Mouse (Mus musculus): ENCODE measurements around the gene Olfr715b.
"Not testable (repeated sequence)": the region's sequence is repeated elsewhere in the genome, so short reads cannot be mapped to it uniquely, and the experiment has no call there.

The Olfr715b gene

DNA sequence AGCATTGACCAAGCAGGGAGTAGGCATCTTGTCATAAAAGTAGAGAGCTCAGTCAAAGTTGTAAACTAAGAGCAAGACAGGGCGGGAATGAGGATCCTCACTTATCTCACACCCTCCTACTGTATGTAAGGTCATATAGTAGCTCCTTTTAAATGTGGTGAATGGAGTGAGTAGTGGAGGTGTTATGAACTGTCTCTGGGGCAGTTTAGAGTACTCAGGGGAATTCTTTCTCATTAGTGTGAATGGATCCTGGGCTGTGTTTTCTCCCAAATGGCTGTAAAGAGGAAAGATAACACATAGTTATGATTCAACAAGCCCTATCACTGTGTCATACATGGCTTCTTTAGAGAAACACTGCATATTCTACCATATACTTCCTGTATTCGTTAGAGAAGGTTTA is at the start of gene Olfr715b:
Olfr715b (minus strand) TSS at position 101 of the 400 bp plus-strand sequence.
- in situ Hi-C loops (cut with MboI, MseI): not testable (repeated sequence)

GRCm38 (mm10) chr7:107138027-107138426 is 27.9 kb upstream of the Olfr715b start, which contains the start of gene Olfr716:
Gene Olfr716 (plus strand): TSS chr7:107138327.
- in situ Hi-C loops (cut with MboI, MseI): not testable (repeated sequence)

GRCm38 (mm10) chr7:107130983-107131382 is 20.8 kb upstream of the Olfr715b start, which contains the start of gene Olfr715:
Gene Olfr715 (minus strand): TSS chr7:107131083.
- in situ Hi-C loops (cut with MboI, MseI): not testable (repeated sequence)

- in situ Hi-C loops (cut with MboI, MseI): no loop called here
These were observed 17.2 kb downstream of the Olfr715b start, which contains the start of gene Olfr17 for GRCm38 (mm10) chr7:107092920-107093319. Gene Olfr17 (plus strand): TSS chr7:107093220.

DNA sequence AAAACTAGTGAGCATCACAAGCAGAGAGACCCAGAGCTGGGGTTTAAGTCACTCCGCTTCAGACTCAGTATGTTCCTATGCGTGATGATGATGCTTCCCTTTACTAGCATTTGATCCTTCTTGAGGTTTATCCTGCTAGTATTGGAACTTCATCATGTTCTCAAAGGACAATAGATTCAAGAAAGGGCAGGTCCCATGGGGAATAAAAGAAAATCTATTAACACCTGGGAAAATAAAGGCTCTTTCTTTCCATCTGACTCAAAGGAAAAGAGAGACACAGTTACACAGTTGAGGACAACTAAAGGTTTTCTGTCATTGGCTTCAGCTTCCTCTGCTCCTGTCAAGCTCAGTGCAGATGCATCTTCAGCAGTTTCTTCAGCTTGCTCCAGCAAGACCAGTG is 39.5 kb downstream of the Olfr715b start, which contains the start of gene Olfr714:
Olfr714 (plus strand) TSS at position 301 of the 400 bp plus-strand sequence.
- in situ Hi-C loops (cut with MboI, MseI): no loop called here
